Mouse (Mus musculus) spleen, adult 2 months (tissue): ENCODE measurements around the gene Trim29.

Experiments
- CTCF ChIP-seq: fragments of 200-500 bp; IDR thresholded peaks from 2 replicates; pipeline ENCODE4 v1.5.1; 2011; ENCODE audit warnings: mild to moderate bottlenecking, inconsistent platforms; ENCODE audit not compliant: insufficient read depth, insufficient read length, insufficient replicate concordance; ENCODE audit errors: extremely low read depth
- POLR2A ChIP-seq: fragments of 200-500 bp; IDR thresholded peaks from 2 replicates; pipeline ENCODE4 v1.6.1; 2011; ENCODE audit warnings: low read depth, low read length, inconsistent platforms

- TF ChIP-seq CTCF (no peak), POLR2A (no peak)
These were observed 14.8 kb downstream of the Trim29 start for GRCm38 (mm10) chr9:43325486-43325885.
